Mouse (Mus musculus) forebrain, embryonic 14.5 days (tissue): ENCODE measurements around the gene Copb2. TPM values are rescaled to one million over a fixed set of nuclear protein-coding genes. Genes with fewer than 3 reads are reported as not detected.

Experiments
- ATAC-seq: fragments of 200-750 bp; cut with Nextera tagmentation; 2 replicates; pipeline ENCODE4 v1.8.0; 2017; ENCODE audit warnings: mild to moderate bottlenecking, moderate library complexity
- DNase-seq: peaks from one replicate; pipeline ENCODE4 v3.0.0-alpha.2; 2015; ENCODE audit warnings: low spot score
- H3K27ac ChIP-seq: fragments of 300-500 bp; sonication (generic); 2 replicates; pipeline ENCODE4 v1.5.1; 2014; ENCODE audit warnings: low read depth, mild to moderate bottlenecking, control low read depth, low read length, moderate library complexity
- H3K27me3 ChIP-seq: fragments of 300-500 bp; sonication (generic); replicated peaks from 2 replicates; pipeline ENCODE4 v1.6.1; 2014; ENCODE audit warnings: low read length, control low read depth, mixed read lengths; ENCODE audit not compliant: control insufficient read depth, insufficient read depth
- H3K36me3 ChIP-seq: fragments of 300-500 bp; sonication (generic); 2 replicates; pipeline ENCODE4 v1.6.1; 2014; ENCODE audit warnings: low read length, control low read depth; ENCODE audit not compliant: control insufficient read depth, insufficient read depth
- H3K4me1 ChIP-seq: fragments of 300-500 bp; sonication (generic); 2 replicates; pipeline ENCODE4 v1.6.1; 2014; ENCODE audit warnings: antibody characterized with exemption, low read length, control low read depth; ENCODE audit not compliant: control insufficient read depth, insufficient read depth
- H3K4me2 ChIP-seq: fragments of 300-500 bp; sonication (generic); 2 replicates; pipeline ENCODE4 v1.6.1; 2014; ENCODE audit warnings: mild to moderate bottlenecking, control low read depth, low read length
- H3K4me3 ChIP-seq: fragments of 300-500 bp; sonication (generic); 2 replicates; pipeline ENCODE4 v1.5.1; 2014; ENCODE audit warnings: low read depth, low read length, control low read depth
- H3K9ac ChIP-seq: fragments of 300-500 bp; sonication (generic); 2 replicates; pipeline ENCODE4 v1.6.1; 2014; ENCODE audit warnings: mild to moderate bottlenecking, low read length, control low read depth, moderate library complexity
- H3K9me3 ChIP-seq: fragments of 300-500 bp; sonication (generic); replicated peaks from 2 replicates; pipeline ENCODE4 v1.6.1; 2016; ENCODE audit warnings: low read length, control low read depth, mixed read lengths; ENCODE audit not compliant: control insufficient read depth
- WGBS: fragments of 180-500 bp; shearing (Covaris S2); extraction: QIAGEN DNeasy Blood & Tissue Kit; methylation state at CpG from one replicate; pipeline ENCODE4 v1.1.7; 2014; 5-methylcytosine and 5-hydroxymethylcytosine counted together
- polyA plus RNA-seq: library from polyadenylated mRNA; unstranded; fragments of >200 nt; fragmentation: Nextera tagmentation; extraction: Ambion mirVana; gene quantifications from 2 replicates; pipeline ENCODE4 v1.2.1, GENCODE M21; 2014

Copb2 gene
- polyA plus RNA-seq, 1 experiment from 2014 or later, result 151 TPM

DNA sequence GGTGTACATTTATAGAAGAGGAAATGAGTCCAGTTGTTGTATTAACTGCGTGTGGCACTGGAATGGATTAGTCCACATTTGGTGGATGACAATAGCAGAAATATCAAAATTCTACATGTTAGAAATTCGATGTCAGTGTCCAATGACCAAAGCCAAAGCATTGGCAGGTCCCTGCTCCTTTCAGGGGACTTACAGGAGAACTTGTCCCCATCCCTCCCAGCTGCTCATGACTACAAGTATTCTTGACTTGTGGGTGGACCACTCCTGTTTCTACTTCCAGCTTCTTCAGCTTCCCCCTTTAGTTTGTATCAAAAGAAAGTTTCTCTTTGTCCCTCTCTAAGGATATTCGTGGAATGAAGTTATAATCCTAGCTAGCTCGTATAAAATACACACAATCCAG lies 41.4 kb downstream of the Copb2 start:
- Histone ChIP-seq H3K27me3 (no peaks in the 10 kb centered on the region), H3K9me3 (no peaks in the 10 kb centered on the region), H3K27ac (no peak overlapping the region), H3K9ac (no peak overlapping the region), H3K36me3 (no peaks in the 10 kb centered on the region), H3K4me2 (no peak overlapping the region), H3K4me1 (peaks cover 9% of the 10 kb centered on the region; the same call in 1 of the 2 replicates), H3K4me3 (no peak overlapping the region)
- DNase-seq (no peak), ATAC-seq (no peak)
- 70% methylated on average over 4 of the region's 4 CpGs for WGBS

DNA sequence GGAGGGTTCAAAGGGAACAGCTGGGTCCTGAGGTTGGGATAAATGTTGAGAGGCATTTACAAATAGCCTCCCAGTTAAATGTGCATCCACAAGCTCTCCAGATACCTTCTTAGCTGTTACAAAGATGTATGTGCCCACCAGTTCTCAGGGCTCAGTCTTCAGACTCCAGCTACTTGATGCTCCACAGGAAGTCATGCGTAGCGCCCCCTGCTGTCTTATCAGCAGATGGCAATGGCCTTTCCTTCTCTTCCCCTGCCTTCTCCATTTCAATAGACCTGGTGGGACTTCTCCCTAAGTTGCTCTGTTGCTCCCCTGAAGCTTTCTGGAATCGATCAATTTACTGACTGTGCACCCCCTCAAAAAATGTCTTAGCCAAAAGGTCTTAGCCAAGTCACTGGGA lies 65.0 kb downstream of the Copb2 start:
- Histone ChIP-seq H3K4me2 (no peak overlapping the region), H3K9ac (no peak overlapping the region), H3K36me3 (no peaks in the 10 kb centered on the region), H3K4me3 (no peak overlapping the region), H3K4me1 (no peaks in the 10 kb centered on the region), H3K27me3 (no peaks in the 10 kb centered on the region), H3K27ac (no peak overlapping the region), H3K9me3 (no peaks in the 10 kb centered on the region)
- WGBS, result 40% methylated on average over 3 of the region's 3 CpGs
- ATAC-seq (no peak), DNase-seq (no peak)

DNA sequence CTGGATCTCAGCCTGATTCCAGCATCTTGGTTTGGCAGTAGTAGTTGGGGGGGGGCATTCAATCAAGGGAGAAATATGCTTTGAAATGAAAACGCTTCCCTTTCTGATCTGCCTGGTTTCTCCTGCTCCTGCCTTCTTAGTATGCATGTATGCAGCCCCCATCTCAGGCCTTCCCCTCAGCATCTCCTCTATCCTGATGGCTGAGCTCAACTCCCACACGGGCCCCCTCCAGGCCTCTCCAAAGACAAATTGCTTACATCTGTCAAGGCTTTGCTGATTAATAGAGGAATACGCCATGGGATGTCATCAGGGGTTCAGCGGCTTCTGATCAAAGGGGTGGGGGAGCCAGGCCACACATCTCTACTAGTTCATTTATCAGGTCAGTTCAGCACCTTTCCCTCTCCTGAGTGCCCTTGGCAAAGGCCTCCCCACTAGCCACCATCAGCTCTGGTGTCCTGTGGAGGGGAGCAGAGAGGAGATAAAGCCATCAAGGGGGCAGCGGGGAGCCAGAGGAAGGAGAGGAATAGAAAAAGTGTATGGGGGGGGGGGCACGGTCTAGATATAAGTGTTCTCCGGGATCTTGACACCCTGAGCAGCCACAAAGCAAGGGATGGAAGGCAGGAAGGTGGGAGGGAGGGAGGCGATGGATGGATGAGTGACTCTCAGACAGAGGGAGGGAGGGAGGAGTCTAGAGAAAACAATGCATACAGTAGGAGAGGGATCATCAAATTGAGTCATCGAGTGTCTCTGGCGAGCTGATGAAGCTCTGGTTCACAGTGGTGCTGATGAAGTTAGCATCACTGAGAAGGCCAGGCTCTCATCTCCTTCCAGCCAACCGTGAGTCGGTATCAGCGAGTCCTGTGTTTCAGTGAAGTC lies 70.0 kb downstream of the Copb2 start:
- Histone ChIP-seq H3K4me2 (no peak overlapping the region), H3K9ac (no peak overlapping the region), H3K4me3 (no peak overlapping the region), H3K27me3 (no peaks in the 10 kb centered on the region), H3K9me3 (no peaks in the 10 kb centered on the region), H3K36me3 (no peaks in the 10 kb centered on the region), H3K27ac (no peak overlapping the region), H3K4me1 (no peaks in the 10 kb centered on the region)
- 73% methylated on average over 13 of the region's 13 CpGs for WGBS
- no peak for ATAC-seq
- no peak for DNase-seq

Other genes with a start within 250 kb of the Copb2 start
- 63.2 and 66.1 TPM in 2 replicates for gene Rbp1, start 140.8 kb upstream of the Copb2 start, polyA plus RNA-seq
- gene Rbp2, start 77.6 kb upstream of the Copb2 start, polyA plus RNA-seq, result 0.37 and 0.47 TPM in 2 replicates
- gene Mrps22, start 37.9 kb downstream of the Copb2 start, polyA plus RNA-seq, result 64.5 and 69.5 TPM in 2 replicates